Mouse (Mus musculus): Measurements from ENCODE around the gene Lefty1.
"Not testable (repeated sequence)": the region's sequence is repeated elsewhere in the genome, so short reads cannot be mapped to it uniquely, and the experiment has no call there.

The Lefty1 gene

GRCm38 (mm10) chr1:180952808-180953207, 18.0 kb downstream of the Lefty1 start:
- DNase-seq (ENCODE audit: low read depth, low spot score), result no peak

GRCm38 (mm10) chr1:180956401-180956800, 21.6 kb downstream of the Lefty1 start:
- no peak for DNase-seq (ENCODE audit: low read depth, low spot score)

GRCm38 (mm10) chr1:180956973-180957381, 22.2 kb downstream of the Lefty1 start:
- no peak for DNase-seq (ENCODE audit: low read depth, low spot score)

GRCm38 (mm10) chr1:180957989-180958388, 23.2 kb downstream of the Lefty1 start:
- no peak for DNase-seq (ENCODE audit: low read depth, low spot score)

GRCm38 (mm10) chr1:180958797-180959196, 24.0 kb downstream of the Lefty1 start:
- DNase-seq (ENCODE audit: low read depth, low spot score), result no peak

- no peak for DNase-seq (ENCODE audit: low read depth, low spot score)
Observed at GRCm38 (mm10) chr1:180965786-180966185, 31.0 kb downstream of the Lefty1 start.

GRCm38 (mm10) chr1:180966542-180966941, 31.7 kb downstream of the Lefty1 start:
- peak; percentile 78 for DNase-seq (ENCODE audit: low read depth, low spot score)

GRCm38 (mm10) chr1:180967261-180967660, 32.4 kb downstream of the Lefty1 start:
- DNase-seq (ENCODE audit: low read depth, low spot score), result no peak

GRCm38 (mm10) chr1:180972941-180973340, 38.1 kb downstream of the Lefty1 start:
- no peak for DNase-seq (ENCODE audit: low read depth, low spot score)

- peak; percentile 49 for DNase-seq (ENCODE audit: low read depth, low spot score)
Observed at GRCm38 (mm10) chr1:180974126-180974746, 39.4 kb downstream of the Lefty1 start.

GRCm38 (mm10) chr1:180976110-180976679, 41.4 kb downstream of the Lefty1 start:
- DNase-seq (ENCODE audit: low read depth, low spot score), result no peak

- no peak for DNase-seq (ENCODE audit: low read depth, low spot score)
Observed at GRCm38 (mm10) chr1:180979484-180980251, 44.8 kb downstream of the Lefty1 start.

GRCm38 (mm10) chr1:180980464-180980863, 45.6 kb downstream of the Lefty1 start:
- DNase-seq (ENCODE audit: low read depth, low spot score), result no peak

- not testable (repeated sequence) for DNase-seq (ENCODE audit: low read depth, low spot score)
Observed at GRCm38 (mm10) chr1:180981298-180982046, 46.6 kb downstream of the Lefty1 start.

- no peak for DNase-seq (ENCODE audit: low read depth, low spot score)
Observed at GRCm38 (mm10) chr1:180986701-180987100, 51.9 kb downstream of the Lefty1 start.

- DNase-seq (ENCODE audit: low read depth, low spot score), result peak; percentile 56
Observed at GRCm38 (mm10) chr1:180987759-180988158, 52.9 kb downstream of the Lefty1 start.
